Mouse (Mus musculus) retina, adult 2 months (tissue): Measurements from ENCODE around the gene Mmp1b.
"Not testable (repeated sequence)": the region's sequence is repeated elsewhere in the genome, so short reads cannot be mapped to it uniquely, and the experiment has no call there.

Source experiments
- DNase-seq: peaks from one replicate; pipeline ENCODE4 v3.0.0-alpha.2; 2012; ENCODE audit warnings: low read depth, low spot score

Gene Mmp1b

DNA sequence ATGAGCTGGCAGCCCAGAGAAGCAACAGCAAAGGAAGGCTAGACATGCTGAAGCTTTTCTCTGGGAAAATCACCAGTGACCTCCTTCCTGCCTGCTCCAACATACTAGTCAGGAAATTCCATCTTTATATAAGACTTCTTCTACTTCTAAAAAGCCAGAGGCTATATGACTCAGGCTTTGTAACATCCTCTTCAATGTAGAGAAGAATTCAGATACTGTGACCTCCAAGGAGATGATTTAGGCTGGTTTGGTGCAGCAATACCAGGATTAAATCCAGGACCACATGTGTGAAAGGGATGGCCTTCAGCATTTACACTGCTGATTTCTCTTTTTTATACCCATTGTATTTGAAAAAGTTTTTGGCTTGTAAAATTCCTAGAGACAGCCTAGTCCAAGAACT lies at the start of gene Mmp1b:
Gene Mmp1b, minus strand, starts transcription at position 101 of the 400 bp plus-strand sequence.
- no peak for DNase-seq

DNA sequence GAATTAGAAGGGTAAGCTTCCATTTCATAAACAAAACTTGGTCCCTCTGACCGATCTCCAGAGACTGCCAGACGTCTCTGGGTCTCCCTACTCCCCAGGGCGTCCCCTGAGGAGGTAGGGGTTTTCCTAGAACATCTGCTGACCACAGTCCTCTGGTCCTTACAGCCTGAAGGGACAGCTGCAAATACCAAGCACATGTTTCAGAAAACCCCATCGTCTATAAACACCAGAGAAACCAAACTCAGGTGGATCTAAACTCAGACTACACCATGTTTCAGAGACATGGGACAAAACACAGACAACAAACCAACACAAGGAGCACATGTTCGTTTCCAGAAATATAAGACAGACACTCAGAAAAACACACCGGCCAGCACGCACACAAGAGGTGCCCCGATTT lies 8.7 kb upstream of the Mmp1b start:
- not testable (repeated sequence) for DNase-seq

- no peak for DNase-seq
These were observed 33.3 kb downstream of the Mmp1b start for GRCm38 (mm10) chr9:7354535-7354934.

GRCm38 (mm10) chr9:7345513-7345912 lies 42.3 kb downstream of the Mmp1b start:
- DNase-seq = no peak

DNA sequence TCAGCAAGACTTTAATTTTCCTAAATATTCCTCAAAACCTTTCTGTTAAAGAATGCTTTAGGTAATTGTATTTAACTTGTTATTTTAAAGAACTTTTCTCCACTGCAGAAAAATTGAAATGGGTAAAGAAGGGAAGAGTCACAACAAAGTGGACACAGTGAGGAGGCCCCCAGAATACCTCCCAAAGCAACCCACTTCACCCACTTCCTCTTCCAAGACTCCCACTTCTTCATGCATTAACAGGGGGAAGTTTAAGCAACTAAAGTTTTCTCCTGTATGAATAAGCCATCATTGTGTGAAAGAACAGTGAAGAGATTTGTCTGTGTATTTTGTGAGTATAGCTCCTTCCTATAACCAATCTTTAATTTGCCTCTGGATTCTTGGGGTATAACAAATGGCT lies 43.7 kb downstream of the Mmp1b start, which contains the start of gene Mmp12:
Gene Mmp12, plus strand, starts transcription at position 275 of the 400 bp plus-strand sequence.
- DNase-seq = no peak

DNA sequence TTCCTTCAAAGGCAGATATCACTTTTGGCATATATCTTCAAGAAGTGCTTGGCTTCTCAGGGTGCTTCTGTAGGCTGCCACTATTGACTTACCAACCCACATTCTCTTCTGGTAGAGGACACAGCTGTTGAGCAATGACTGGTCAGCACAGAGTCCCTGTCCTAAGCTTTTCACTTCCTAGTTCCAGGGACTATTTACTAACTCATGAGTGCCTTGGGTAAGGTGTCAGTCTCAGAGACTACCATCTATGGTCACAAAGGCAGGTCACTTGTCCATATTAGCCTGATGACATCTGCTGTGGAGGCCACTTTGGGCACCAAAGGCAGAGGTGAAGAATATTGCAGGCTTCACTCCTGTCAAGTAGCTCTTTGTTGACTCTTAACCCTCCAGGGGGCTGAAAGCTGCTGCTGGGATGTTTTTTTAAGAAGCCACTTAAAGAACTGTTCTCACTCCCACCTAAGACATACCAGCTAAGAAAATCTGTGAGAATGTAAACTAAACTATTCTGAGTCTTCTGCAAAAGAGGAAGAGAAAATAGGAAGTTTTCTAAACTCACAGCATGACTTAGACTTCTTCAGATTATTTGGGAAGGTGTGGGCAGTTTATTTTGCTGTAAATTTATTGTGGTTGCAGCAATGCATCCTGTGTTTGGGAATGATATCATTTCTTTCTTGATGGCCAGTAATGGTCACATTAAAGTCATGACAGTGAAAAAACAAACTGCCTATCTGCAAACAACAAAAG lies 50.9 kb downstream of the Mmp1b start:
- no peak for DNase-seq

DNA sequence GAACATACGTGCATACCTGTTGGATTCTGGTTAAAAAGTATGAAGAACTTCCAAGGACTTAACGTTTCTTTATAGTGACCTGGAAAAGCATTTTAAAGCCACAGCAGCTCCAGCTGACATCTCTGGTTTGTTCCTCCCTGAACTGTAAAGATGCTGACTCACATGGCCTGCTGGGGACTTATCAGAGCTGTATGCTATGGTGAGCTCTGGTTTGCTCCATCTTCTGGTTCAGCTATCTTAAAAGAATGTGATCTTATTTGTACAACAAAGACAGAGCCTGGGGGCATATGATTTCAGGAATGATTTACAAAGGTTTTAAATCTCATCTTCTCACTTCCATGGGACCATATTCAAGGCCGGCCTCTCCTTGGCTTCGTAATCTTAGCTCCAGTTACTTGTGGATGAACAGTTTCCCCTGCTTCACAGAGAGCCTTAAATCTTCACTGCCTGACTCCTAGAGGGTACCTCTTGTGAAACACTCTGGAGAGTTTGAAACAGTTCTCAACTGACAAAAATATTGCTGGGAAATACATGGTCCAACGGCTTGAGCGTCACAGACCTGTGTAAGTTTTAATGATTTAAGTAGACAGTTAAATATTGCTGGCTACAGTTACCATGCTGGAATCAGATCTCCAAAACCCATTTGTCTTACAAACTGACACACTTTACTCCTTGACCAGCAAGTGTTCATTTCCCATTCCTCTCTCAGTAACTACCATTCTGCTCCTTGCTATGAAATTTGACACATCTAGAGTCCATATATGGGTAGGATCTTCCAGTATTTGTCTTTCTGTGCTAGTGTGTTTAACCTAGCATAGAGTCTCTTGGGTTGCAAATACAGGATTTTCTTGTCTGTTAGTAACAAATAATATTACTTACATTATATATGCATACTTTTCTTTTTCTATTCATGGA lies 51.8 kb downstream of the Mmp1b start:
- DNase-seq = no peak

DNA sequence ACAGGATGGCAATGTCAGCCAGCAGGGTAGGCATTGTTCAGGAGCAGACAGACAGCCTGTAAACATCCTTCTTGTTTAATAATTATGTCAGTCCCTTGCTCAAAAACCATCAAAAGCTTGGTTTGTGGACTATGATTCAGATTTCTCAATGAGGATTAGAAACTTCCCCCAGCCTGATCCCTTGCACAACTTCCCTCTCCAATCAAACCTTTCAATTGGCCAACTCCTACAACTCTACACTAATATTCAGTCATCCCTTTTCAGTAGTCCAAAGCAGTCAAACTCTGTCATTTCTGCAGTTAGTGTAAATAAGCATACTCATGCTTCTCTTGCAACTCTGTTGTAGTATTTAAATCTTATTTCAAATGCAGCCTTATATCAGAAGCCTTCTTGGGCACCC lies 56.0 kb downstream of the Mmp1b start:
- no peak for DNase-seq
